Mouse (Mus musculus): ENCODE results near the gene Serinc3.

- TF ChIP-seq CTCF (conservative IDR thresholded peaks at IDR 0.05 in 1 of 2, IDR thresholded peaks at IDR 0.05 in 1 of 2; ENCODE audit: low read depth in 2 of 2, low read length in 2 of 2) (no peak), POLR2A (IDR thresholded peaks at IDR 0.05; ENCODE audit: low read depth, low read length) (no peak), MAX (IDR thresholded peaks at IDR 0.05; ENCODE audit: low read length) (no peak), USF2 (conservative IDR thresholded peaks at IDR 0.05; ENCODE audit: low read depth, low read length) (no peak), CHD2 (IDR thresholded peaks at IDR 0.05; ENCODE audit: low read length) (no peak), JUND (conservative IDR thresholded peaks at IDR 0.05; ENCODE audit: low read depth, low read length) (no peak), UBTF (IDR thresholded peaks at IDR 0.05; ENCODE audit: low read depth, low read length) (no peak), MAFK (IDR thresholded peaks at IDR 0.05; ENCODE audit: insufficient replicate concordance, low read length) (no peak), NELFE (IDR thresholded peaks at IDR 0.05; ENCODE audit: low read depth, low read length) (no peak), EP300 (IDR thresholded peaks at IDR 0.05; ENCODE audit: low read length) (no peak), TBP (conservative IDR thresholded peaks at IDR 0.05; ENCODE audit: low read depth, low read length) (no peak), HCFC1 (IDR thresholded peaks at IDR 0.05; ENCODE audit: low read depth, low read length) (no peak), SIN3A (IDR thresholded peaks at IDR 0.05; ENCODE audit: low read length) (no peak)
Measured at GRCm38 (mm10) chr2:163634211-163634610, 10.7 kb downstream of the Serinc3 start.

Measured in CH12.LX (cell line).